Mouse (Mus musculus) stomach, postnatal 0 days (tissue): ENCODE measurements around the gene Pex12. TPM values are rescaled to one million over a fixed set of nuclear protein-coding genes. Genes with fewer than 3 reads are reported as not detected.

ENCODE experiments used
- ATAC-seq: fragments of 200-750 bp; cut with Nextera tagmentation; 2 replicates; pipeline ENCODE4 v1.8.0; 2017; ENCODE audit not compliant: low FRiP score, low TSS enrichment
- DNase-seq: peaks from one replicate; pipeline ENCODE4 v3.0.0-alpha.2; 2016; ENCODE audit warnings: low spot score
- H3K27ac ChIP-seq: fragments of 300-500 bp; sonication (generic); replicated peaks from 2 replicates; pipeline ENCODE4 v1.5.1; 2014; ENCODE audit warnings: mild to moderate bottlenecking, control low read depth
- H3K27me3 ChIP-seq: fragments of 300-500 bp; sonication (generic); 2 replicates; pipeline ENCODE4 v1.6.1; 2014; ENCODE audit warnings: low read length; ENCODE audit not compliant: control insufficient read depth, insufficient read depth
- H3K36me3 ChIP-seq: fragments of 300-500 bp; sonication (generic); 2 replicates; pipeline ENCODE4 v1.6.1; 2014; ENCODE audit warnings: low read length, mixed read lengths; ENCODE audit not compliant: control insufficient read depth, insufficient read depth
- H3K4me1 ChIP-seq: fragments of 300-500 bp; sonication (generic); replicated peaks from 2 replicates; pipeline ENCODE4 v1.6.1; 2014; ENCODE audit warnings: antibody characterized with exemption; ENCODE audit not compliant: control insufficient read depth, insufficient read depth
- H3K4me2 ChIP-seq: fragments of 300-500 bp; sonication (generic); replicated peaks from 2 replicates; pipeline ENCODE4 v1.6.1; 2014; ENCODE audit warnings: low read depth, mild to moderate bottlenecking, control low read depth, moderate library complexity
- H3K4me3 ChIP-seq: fragments of 300-500 bp; sonication (generic); 2 replicates; pipeline ENCODE4 v1.5.1; 2014; ENCODE audit warnings: low read depth, low read length, control low read depth
- H3K9ac ChIP-seq: fragments of 300-500 bp; sonication (generic); 2 replicates; pipeline ENCODE4 v1.6.1; 2014; ENCODE audit warnings: mild to moderate bottlenecking, low read length, control low read depth, mixed read lengths
- H3K9me3 ChIP-seq: fragments of 300-500 bp; sonication (generic); 2 replicates; pipeline ENCODE4 v1.6.1; 2016; ENCODE audit warnings: low read length; ENCODE audit not compliant: control insufficient read depth
- CTCF ChIP-seq: IDR thresholded peaks from 2 replicates; pipeline ENCODE4 v1.5.1; 2016; ENCODE audit warnings: antibody characterized with exemption, low read depth, mild to moderate bottlenecking, moderate library complexity
- EP300 ChIP-seq: optimal IDR thresholded peaks from 2 replicates; pipeline ENCODE3; 2016; ENCODE audit warnings: antibody characterized with exemption
- WGBS: fragments of 180-500 bp; shearing (Covaris S2); extraction: QIAGEN DNeasy Blood & Tissue Kit; methylation state at CpG from one replicate; pipeline ENCODE4 v1.1.7; 2014; 5-methylcytosine and 5-hydroxymethylcytosine counted together
- polyA plus RNA-seq: library from polyadenylated mRNA; unstranded; fragments of >200 nt; fragmentation: Nextera tagmentation; extraction: Ambion mirVana; gene quantifications from 2 replicates; pipeline ENCODE4 v1.2.1, GENCODE M21; 2015

Pex12 gene
- polyA plus RNA-seq, 1 experiment from 2014 or later = 9.1 TPM

DNA sequence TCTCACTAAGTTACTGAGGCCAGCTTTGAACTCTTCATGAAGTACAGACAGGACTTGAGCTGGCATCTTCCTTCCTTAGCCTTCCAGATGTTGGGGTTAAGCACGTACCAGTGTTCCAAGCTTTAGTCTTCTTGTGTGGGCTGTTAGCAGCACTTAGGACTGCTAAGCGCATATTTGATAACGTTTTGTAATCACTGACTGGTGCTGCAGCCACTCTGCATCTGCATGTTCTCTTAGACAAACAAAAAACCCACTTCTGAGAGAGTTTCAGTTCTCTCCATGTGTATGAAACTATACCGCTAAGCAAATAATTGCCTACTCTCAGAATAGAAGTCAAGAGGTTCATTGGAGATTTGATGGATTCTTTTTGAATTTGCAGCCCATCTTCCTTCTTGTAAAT lies 16.7 kb upstream of the Pex12 start:
- H3K27ac ChIP-seq = no peak overlapping the region
- ATAC-seq = no peak
- no peak overlapping the region for H3K4me3 ChIP-seq
- no peak overlapping the region for H3K9ac ChIP-seq
- TF ChIP-seq CTCF (no peak), EP300 (no peak)
- peaks cover 12% of the 10 kb centered on the region; the same call in 1 of the 2 replicates for H3K36me3 ChIP-seq
- no peaks in the 10 kb centered on the region for H3K9me3 ChIP-seq
- H3K4me2 ChIP-seq = no peak overlapping the region
- no peaks in the 10 kb centered on the region for H3K4me1 ChIP-seq
- DNase-seq = no peak
- 63% methylated on average over 4 of the region's 4 CpGs for WGBS
- H3K27me3 ChIP-seq = no peaks in the 10 kb centered on the region

- H3K4me2 ChIP-seq = no peak overlapping the region
- no peaks in the 10 kb centered on the region for H3K9me3 ChIP-seq
- TF ChIP-seq EP300 (no peak), CTCF (no peak)
- H3K36me3 ChIP-seq = peaks cover 5% of the 10 kb centered on the region; the same call in 1 of the 2 replicates
- 67% methylated on average over 5 of the region's 5 CpGs for WGBS
- no peak overlapping the region for H3K9ac ChIP-seq
- no peak for DNase-seq
- no peak overlapping the region for H3K27ac ChIP-seq
- no peaks in the 10 kb centered on the region for H3K4me1 ChIP-seq
- no peaks in the 10 kb centered on the region for H3K27me3 ChIP-seq
- no peak for ATAC-seq
- H3K4me3 ChIP-seq = no peak overlapping the region
Observed at GRCm38 (mm10) chr11:83312471-83312870, 10.1 kb upstream of the Pex12 start.

DNA sequence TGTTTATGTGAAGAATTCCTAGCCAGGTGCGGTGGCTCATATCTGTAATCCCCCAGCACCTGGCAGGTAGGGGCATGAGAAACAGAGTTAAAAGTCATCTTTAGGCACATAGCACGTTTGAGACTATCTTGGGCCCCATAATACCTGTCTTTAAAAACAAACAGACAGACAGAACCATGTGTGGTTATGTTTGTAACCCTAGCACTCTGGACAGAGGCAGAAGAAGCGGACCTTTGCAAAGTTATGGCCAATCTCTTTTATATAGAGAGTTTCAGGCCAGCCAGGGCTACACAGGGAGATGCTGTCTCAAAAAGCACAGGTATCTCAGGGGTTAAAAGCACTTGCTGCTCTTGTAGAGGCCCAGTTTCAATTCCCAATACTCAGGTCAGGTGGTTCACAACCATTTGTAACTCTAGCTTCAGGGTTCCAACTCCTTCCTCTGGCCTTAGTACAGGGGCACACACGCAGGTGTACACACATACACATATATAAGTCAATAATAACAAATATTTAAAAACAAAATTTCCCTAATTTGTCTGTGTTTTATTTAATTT lies 4.4 kb upstream of the Pex12 start:
- Histone ChIP-seq H3K9me3 (no peaks in the 10 kb centered on the region), H3K36me3 (peaks cover 2% of the 10 kb centered on the region; the same call in 1 of the 2 replicates), H3K9ac (no peak overlapping the region), H3K27me3 (no peaks in the 10 kb centered on the region), H3K4me1 (no peaks in the 10 kb centered on the region), H3K4me3 (no peak overlapping the region), H3K4me2 (no peak overlapping the region), H3K27ac (no peak overlapping the region)
- 74% methylated on average over 4 of the region's 4 CpGs for whole genome bisulfite sequencing
- ATAC-seq (no peak), DNase-seq (no peak)
- no peak for TF ChIP-seq EP300
- TF ChIP-seq CTCF = no peak

DNA sequence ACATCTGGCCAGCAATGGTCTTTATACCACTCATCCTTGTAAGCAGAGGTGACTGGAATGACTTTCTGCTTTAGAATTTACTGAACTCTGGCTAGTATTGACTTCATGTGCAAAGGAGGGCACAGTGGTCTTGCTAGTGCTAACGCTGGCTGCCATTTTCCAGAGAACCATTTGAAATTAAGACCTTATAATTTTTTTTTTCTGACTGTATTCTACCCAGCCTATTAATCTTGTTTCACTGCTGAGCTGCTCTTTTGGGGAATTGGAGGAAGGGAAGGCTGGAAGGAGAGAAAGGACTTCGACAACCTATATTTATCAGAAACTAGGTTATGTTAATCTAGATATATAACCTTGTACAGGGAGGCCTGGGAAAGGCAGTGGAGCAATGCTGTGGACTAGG lies 2.1 kb upstream of the Pex12 start:
- no peak overlapping the region for H3K27ac ChIP-seq
- no peak overlapping the region for H3K4me3 ChIP-seq
- H3K27me3 ChIP-seq = no peaks in the 10 kb centered on the region
- DNase-seq (no peak), ATAC-seq (no peak)
- H3K36me3 ChIP-seq = no peaks in the 10 kb centered on the region
- WGBS = 83% methylated on average over 2 of the region's 2 CpGs
- H3K9me3 ChIP-seq = no peaks in the 10 kb centered on the region
- no peak overlapping the region for H3K4me2 ChIP-seq
- H3K4me1 ChIP-seq = no peaks in the 10 kb centered on the region
- TF ChIP-seq EP300 = no peak
- no peak for TF ChIP-seq CTCF
- H3K9ac ChIP-seq = no peak overlapping the region

DNA sequence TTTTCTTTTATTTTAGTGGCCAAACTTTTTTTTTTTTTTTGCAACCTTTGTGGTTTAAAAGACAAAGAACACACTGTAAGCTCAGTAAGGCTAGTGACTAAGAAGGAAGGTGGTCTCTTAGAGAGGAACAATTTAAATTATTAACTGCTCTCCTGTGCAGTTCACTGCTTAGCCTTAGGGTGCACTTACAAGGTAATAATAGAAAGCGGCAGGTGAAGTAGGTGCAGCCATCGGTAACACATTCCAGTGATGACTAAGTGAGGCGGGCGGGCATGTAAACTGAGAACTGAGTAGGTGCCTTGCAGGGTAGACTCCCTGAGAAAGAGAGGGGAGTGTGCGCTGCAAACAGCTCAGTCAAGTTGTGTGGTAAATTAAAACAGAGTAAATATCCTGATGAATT lies 1.4 kb upstream of the Pex12 start:
- no peak overlapping the region for H3K9ac ChIP-seq

DNA sequence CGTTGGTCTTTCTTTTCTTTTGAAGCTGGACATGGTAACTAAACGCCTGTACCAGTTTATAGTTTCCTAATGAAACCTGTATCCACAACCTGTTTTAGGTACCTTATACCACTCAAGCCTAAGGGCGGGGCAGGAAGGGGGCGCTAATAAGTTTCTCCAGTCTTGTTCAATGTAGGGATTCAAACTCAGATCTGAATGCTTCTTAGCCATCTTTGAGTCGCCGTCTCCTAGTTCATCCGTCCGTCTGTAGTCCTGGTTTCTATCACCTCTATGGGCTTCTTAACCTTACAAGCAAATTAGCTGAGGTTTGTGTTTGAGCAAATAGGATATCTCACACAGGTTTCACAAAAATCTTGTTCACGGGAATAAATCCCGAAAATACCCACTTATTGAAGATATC lies 262 bp downstream of the Pex12 start:
- no peaks in the 10 kb centered on the region for H3K27me3 ChIP-seq
- ATAC-seq = no peak
- H3K4me1 ChIP-seq = 0 out of 2 replicates have a peak, but pooled peaks cover 2% of the 10 kb centered on the region
- DNase-seq = no peak
- 6% methylated on average over 10 of the region's 10 CpGs for WGBS
- no peaks in the 10 kb centered on the region for H3K36me3 ChIP-seq
- peak overlapping the region; percentile 52 for H3K9ac ChIP-seq
- H3K27ac ChIP-seq = peak overlapping the region; percentile 73
- H3K4me3 ChIP-seq = peak overlapping the region; percentile 50
- H3K4me2 ChIP-seq = peak overlapping the region; percentile 72
- no peaks in the 10 kb centered on the region for H3K9me3 ChIP-seq
- TF ChIP-seq CTCF (peak; percentile 31; the same call in 1 of the 2 replicates), EP300 (no peak)

More for the DNA sequence above, 1.4 kb upstream of the Pex12 start:
- no peak for TF ChIP-seq EP300
- 0 out of 2 replicates have a peak, but pooled peaks have one; percentile 4 for TF ChIP-seq CTCF
- peak; percentile 70 for ATAC-seq
- H3K27ac ChIP-seq = no peak overlapping the region
- H3K4me2 ChIP-seq = peak overlapping the region; percentile 72
- no peaks in the 10 kb centered on the region for H3K27me3 ChIP-seq
- H3K36me3 ChIP-seq = no peaks in the 10 kb centered on the region
- peak; percentile 71 for DNase-seq
- no peaks in the 10 kb centered on the region for H3K9me3 ChIP-seq
- peak overlapping the region; percentile 50 for H3K4me3 ChIP-seq
- no peaks in the 10 kb centered on the region for H3K4me1 ChIP-seq
- 35% methylated on average over 5 of the region's 5 CpGs for WGBS
